Mouse (Mus musculus): ENCODE results near the gene Ksr2. TPM values are rescaled to one million over a fixed set of nuclear protein-coding genes. Genes with fewer than 3 reads are reported as not detected.

Ksr2 gene
- polyA plus RNA-seq, 1 experiment from 2014 or later = 0.15 TPM

Other genes starting within 250 kb of the Ksr2 start
- 763 and 771 TPM in 2 replicates for gene Pebp1, start 126.4 kb upstream of the Ksr2 start, polyA plus RNA-seq (2015; fragmentation: Nextera tagmentation; extraction: Ambion mirVana)
- 7.6 and 9.6 TPM in 2 replicates for gene Vsig10, start 94.9 kb upstream of the Ksr2 start, polyA plus RNA-seq (2015; fragmentation: Nextera tagmentation; extraction: Ambion mirVana)
- 54.9 and 55.2 TPM in 2 replicates for gene Wsb2, start 56.7 kb upstream of the Ksr2 start, polyA plus RNA-seq (2015; fragmentation: Nextera tagmentation; extraction: Ambion mirVana)
- 82.0 and 86.2 TPM in 2 replicates for gene Rfc5, start 25.0 kb upstream of the Ksr2 start, polyA plus RNA-seq (2015; fragmentation: Nextera tagmentation; extraction: Ambion mirVana)